Mouse (Mus musculus): ENCODE measurements at regions not wholly inside any gene's neighbourhood (a gene's known extent, or its start where the extent isn't known, plus 50 kb on each side); places are given as distances from the start of the nearest gene placed in this dataset.

GRCm38 (mm10) chr15:8582676-8583075, 62.9 kb upstream of the Gm2310 start:
- TF ChIP-seq CTCF (IDR thresholded peaks at IDR 0.05; ENCODE audit: borderline replicate concordance, extremely low read depth, insufficient read depth, insufficient read length), result no peak
- TF ChIP-seq POLR2A (IDR thresholded peaks at IDR 0.05; ENCODE audit: borderline replicate concordance, extremely low read depth, insufficient read depth, insufficient read length, poor library complexity, severe bottlenecking), result no peak
- no peak for DNase-seq (ENCODE audit: low read depth)

GRCm38 (mm10) chr15:8581146-8581913, 61.6 kb upstream of the Gm2310 start:
- TF ChIP-seq POLR2A (IDR thresholded peaks at IDR 0.05; ENCODE audit: borderline replicate concordance, extremely low read depth, insufficient read depth, insufficient read length, poor library complexity, severe bottlenecking) (no peak), CTCF (IDR thresholded peaks at IDR 0.05; ENCODE audit: borderline replicate concordance, extremely low read depth, insufficient read depth, insufficient read length) (no peak)
- peak; percentile 47 for DNase-seq (ENCODE audit: low read depth)

GRCm38 (mm10) chr15:8580077-8580476, 60.3 kb upstream of the Gm2310 start:
- TF ChIP-seq POLR2A (IDR thresholded peaks at IDR 0.05; ENCODE audit: borderline replicate concordance, extremely low read depth, insufficient read depth, insufficient read length, poor library complexity, severe bottlenecking) (no peak), CTCF (IDR thresholded peaks at IDR 0.05; ENCODE audit: borderline replicate concordance, extremely low read depth, insufficient read depth, insufficient read length) (no peak)
- DNase-seq (ENCODE audit: low read depth), result no peak

- DNase-seq (ENCODE audit: low read depth), result peak; percentile 51
- TF ChIP-seq CTCF (IDR thresholded peaks at IDR 0.05; ENCODE audit: borderline replicate concordance, extremely low read depth, insufficient read depth, insufficient read length), result peak; percentile 48; the same call in 1 of the 2 replicates
- TF ChIP-seq POLR2A (IDR thresholded peaks at IDR 0.05; ENCODE audit: borderline replicate concordance, extremely low read depth, insufficient read depth, insufficient read length, poor library complexity, severe bottlenecking), result no peak
Measured at GRCm38 (mm10) chr15:8577480-8577881, 57.7 kb upstream of the Gm2310 start.

- DNase-seq (ENCODE audit: low read depth), result no peak
- TF ChIP-seq POLR2A (IDR thresholded peaks at IDR 0.05; ENCODE audit: borderline replicate concordance, extremely low read depth, insufficient read depth, insufficient read length, poor library complexity, severe bottlenecking) (no peak), CTCF (IDR thresholded peaks at IDR 0.05; ENCODE audit: borderline replicate concordance, extremely low read depth, insufficient read depth, insufficient read length) (no peak)
Measured at GRCm38 (mm10) chr15:8576975-8577374, 57.2 kb upstream of the Gm2310 start.

GRCm38 (mm10) chr15:8569617-8570016, 49.9 kb upstream of the Gm2310 start:
- TF ChIP-seq POLR2A (IDR thresholded peaks at IDR 0.05; ENCODE audit: borderline replicate concordance, extremely low read depth, insufficient read depth, insufficient read length, poor library complexity, severe bottlenecking) (no peak), CTCF (IDR thresholded peaks at IDR 0.05; ENCODE audit: borderline replicate concordance, extremely low read depth, insufficient read depth, insufficient read length) (no peak)
- peak; percentile 21 for DNase-seq (ENCODE audit: low read depth)
